Mouse (Mus musculus) stomach, embryonic 15.5 days (tissue): ENCODE results near the gene Rmi2. TPM values are rescaled to one million over a fixed set of nuclear protein-coding genes. Genes with fewer than 3 reads are reported as not detected.

Experiments
- ATAC-seq: fragments of 200-750 bp; cut with Nextera tagmentation; 2 replicates; pipeline ENCODE4 v1.8.0; 2017; ENCODE audit warnings: low read depth, moderate number of reproducible peaks, moderate TSS enrichment; ENCODE audit not compliant: insufficient read depth, low FRiP score
- H3K27ac ChIP-seq: fragments of 300-500 bp; sonication (generic); 2 replicates; pipeline ENCODE4 v1.5.1; 2015; ENCODE audit warnings: mild to moderate bottlenecking, inconsistent platforms
- H3K27me3 ChIP-seq: fragments of 300-500 bp; sonication (generic); replicated peaks from 2 replicates; pipeline ENCODE4 v1.6.1; 2015; ENCODE audit warnings: inconsistent platforms
- H3K36me3 ChIP-seq: fragments of 300-500 bp; sonication (generic); 2 replicates; pipeline ENCODE4 v1.6.1; 2015; ENCODE audit warnings: inconsistent platforms
- H3K4me1 ChIP-seq: fragments of 300-500 bp; sonication (generic); 2 replicates; pipeline ENCODE4 v1.6.1; 2015; ENCODE audit warnings: inconsistent platforms
- H3K4me2 ChIP-seq: fragments of 300-500 bp; sonication (generic); 2 replicates; pipeline ENCODE4 v1.6.1; 2015; ENCODE audit warnings: mild to moderate bottlenecking, inconsistent platforms
- H3K4me3 ChIP-seq: fragments of 300-500 bp; sonication (generic); replicated peaks from 2 replicates; pipeline ENCODE4 v1.5.1; 2015; ENCODE audit warnings: inconsistent platforms
- H3K9ac ChIP-seq: fragments of 300-500 bp; sonication (generic); 2 replicates; pipeline ENCODE4 v1.6.1; 2015; ENCODE audit warnings: inconsistent platforms
- H3K9me3 ChIP-seq: fragments of 300-500 bp; sonication (generic); 2 replicates; pipeline ENCODE4 v1.6.1; 2016; ENCODE audit warnings: inconsistent platforms
- WGBS: fragments of 180-500 bp; shearing (Covaris S2); methylation state at CpG from one replicate; pipeline ENCODE4 v1.1.7; 2015; 5-methylcytosine and 5-hydroxymethylcytosine counted together
- polyA plus RNA-seq: library from polyadenylated mRNA; unstranded; fragments of >200 nt; fragmentation: Nextera tagmentation; extraction: Ambion mirVana; gene quantifications from 2 replicates; pipeline ENCODE4 v1.2.1, GENCODE M21; 2015

The Rmi2 gene
- polyA plus RNA-seq, 1 experiment from 2014 or later, result 3.7 TPM

DNA sequence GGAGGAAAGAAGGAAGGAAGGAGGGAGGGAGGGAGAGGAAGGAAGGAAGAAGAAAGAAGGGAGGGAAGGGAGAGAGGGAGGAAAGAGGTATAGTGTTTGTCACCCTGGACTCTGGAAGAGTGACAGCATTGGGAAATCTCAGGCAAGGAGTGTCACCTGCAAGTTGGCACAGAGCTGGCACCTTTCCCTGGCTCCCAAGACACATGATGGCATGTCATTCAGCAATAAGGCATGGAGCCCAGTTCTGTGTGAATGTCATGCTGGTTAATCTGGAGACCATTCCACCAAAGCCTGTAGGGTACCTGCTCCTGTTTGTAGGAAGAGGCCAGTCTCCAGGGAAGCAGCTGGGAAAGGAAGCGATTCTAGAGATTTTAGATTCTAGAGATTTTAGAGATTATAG is 24.5 kb upstream of the Rmi2 start:
- ATAC-seq, result no peak
- H3K4me1 ChIP-seq, result no peaks in the 10 kb centered on the region
- no peaks in the 10 kb centered on the region for H3K27me3 ChIP-seq
- H3K4me2 ChIP-seq, result no peak overlapping the region
- no peak overlapping the region for H3K4me3 ChIP-seq
- H3K9me3 ChIP-seq, result no peaks in the 10 kb centered on the region
- WGBS, result 87% methylated on average over 1 of the region's 1 CpGs
- H3K36me3 ChIP-seq, result no peaks in the 10 kb centered on the region
- H3K27ac ChIP-seq, result no peak overlapping the region
- H3K9ac ChIP-seq, result no peak overlapping the region

GRCm38 (mm10) chr16:10812865-10813371 is 21.9 kb upstream of the Rmi2 start, which contains the start of gene Gm11172:
Gene Gm11172 (plus strand): TSS chr16:10812915.
- H3K4me3 ChIP-seq, result no peak within 1 kb of the TSS
- ATAC-seq, result no peak
- no peak within 1 kb of the TSS for H3K4me2 ChIP-seq
- no peak within 1 kb of the TSS for H3K27ac ChIP-seq
- no peaks in the 10 kb centered on the region for H3K36me3 ChIP-seq
- no peak within 1 kb of the TSS for H3K9ac ChIP-seq
- no peaks in the 10 kb centered on the region for H3K27me3 ChIP-seq
- H3K4me1 ChIP-seq, result no peaks in the 10 kb centered on the region
- WGBS, result 83% methylated on average over 2 of the region's 2 CpGs
- H3K9me3 ChIP-seq, result no peaks in the 10 kb centered on the region

GRCm38 (mm10) chr16:10813726-10814125 is 21.1 kb upstream of the Rmi2 start:
- no peaks in the 10 kb centered on the region for H3K27me3 ChIP-seq
- H3K4me2 ChIP-seq, result no peak overlapping the region
- H3K9ac ChIP-seq, result no peak overlapping the region
- ATAC-seq, result no peak
- no peak overlapping the region for H3K4me3 ChIP-seq
- 73% methylated on average over 4 of the region's 4 CpGs for WGBS
- H3K9me3 ChIP-seq, result no peaks in the 10 kb centered on the region
- no peaks in the 10 kb centered on the region for H3K4me1 ChIP-seq
- no peak overlapping the region for H3K27ac ChIP-seq
- no peaks in the 10 kb centered on the region for H3K36me3 ChIP-seq

GRCm38 (mm10) chr16:10814864-10815263 is 20.0 kb upstream of the Rmi2 start:
- no peak overlapping the region for H3K9ac ChIP-seq
- H3K36me3 ChIP-seq, result no peaks in the 10 kb centered on the region
- 55% methylated on average over 4 of the region's 4 CpGs for WGBS
- H3K4me3 ChIP-seq, result no peak overlapping the region
- H3K9me3 ChIP-seq, result no peaks in the 10 kb centered on the region
- H3K4me2 ChIP-seq, result no peak overlapping the region
- ATAC-seq, result no peak
- no peak overlapping the region for H3K27ac ChIP-seq
- H3K27me3 ChIP-seq, result no peaks in the 10 kb centered on the region
- H3K4me1 ChIP-seq, result no peaks in the 10 kb centered on the region

GRCm38 (mm10) chr16:10818579-10819135 is 16.2 kb upstream of the Rmi2 start:
- H3K27ac ChIP-seq, result no peak overlapping the region
- 0 out of 2 replicates have a peak, but pooled peaks cover 8% of the 10 kb centered on the region for H3K4me1 ChIP-seq
- H3K9me3 ChIP-seq, result no peaks in the 10 kb centered on the region
- H3K36me3 ChIP-seq, result no peaks in the 10 kb centered on the region
- no peak overlapping the region for H3K4me3 ChIP-seq
- no peak overlapping the region for H3K4me2 ChIP-seq
- WGBS, result 79% methylated on average over 4 of the region's 4 CpGs
- H3K9ac ChIP-seq, result no peak overlapping the region
- no peaks in the 10 kb centered on the region for H3K27me3 ChIP-seq
- 0 out of 2 replicates have a peak, but pooled peaks have one; percentile 19 for ATAC-seq

DNA sequence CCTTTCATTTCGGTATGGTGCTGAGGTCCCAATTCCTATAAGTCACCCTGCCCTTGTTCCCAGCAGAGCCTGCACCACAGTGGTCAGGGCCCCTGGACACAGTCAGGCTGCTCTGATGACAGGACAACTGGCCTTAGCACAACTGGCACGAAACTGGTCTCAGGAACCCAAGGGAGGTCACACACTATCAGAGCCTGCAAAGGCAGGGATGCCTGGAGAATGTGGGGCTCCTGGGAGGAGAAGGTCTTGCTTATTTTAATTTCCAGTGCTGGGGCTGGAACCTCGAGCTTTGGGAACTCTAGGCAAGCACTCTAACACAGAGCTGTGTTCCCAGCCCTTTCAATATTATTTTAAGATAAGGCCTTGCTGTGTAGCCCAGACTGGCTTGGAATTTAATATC is 14.9 kb upstream of the Rmi2 start:
- H3K27me3 ChIP-seq, result no peaks in the 10 kb centered on the region
- H3K4me1 ChIP-seq, result 0 out of 2 replicates have a peak, but pooled peaks cover 8% of the 10 kb centered on the region
- H3K9ac ChIP-seq, result no peak overlapping the region
- 69% methylated on average over 3 of the region's 3 CpGs for WGBS
- no peak for ATAC-seq
- no peaks in the 10 kb centered on the region for H3K9me3 ChIP-seq
- no peak overlapping the region for H3K4me2 ChIP-seq
- no peak overlapping the region for H3K4me3 ChIP-seq
- no peaks in the 10 kb centered on the region for H3K36me3 ChIP-seq
- no peak overlapping the region for H3K27ac ChIP-seq

- Histone ChIP-seq H3K4me3 (no peak overlapping the region), H3K9me3 (no peaks in the 10 kb centered on the region), H3K9ac (no peak overlapping the region), H3K27me3 (no peaks in the 10 kb centered on the region), H3K4me1 (0 out of 2 replicates have a peak, but pooled peaks cover 8% of the 10 kb centered on the region), H3K36me3 (no peaks in the 10 kb centered on the region), H3K27ac (no peak overlapping the region; the same call in 1 of the 2 replicates), H3K4me2 (no peak overlapping the region)
- WGBS, result 56% methylated on average over 4 of the region's 4 CpGs
- peak; percentile 41; the same call in 1 of the 2 replicates for ATAC-seq
These were observed 13.5 kb upstream of the Rmi2 start for GRCm38 (mm10) chr16:10821387-10821786.

- WGBS, result 77% methylated on average over 1 of the region's 1 CpGs
- ATAC-seq, result no peak
These were observed 10.3 kb upstream of the Rmi2 start for GRCm38 (mm10) chr16:10824536-10824935.

DNA sequence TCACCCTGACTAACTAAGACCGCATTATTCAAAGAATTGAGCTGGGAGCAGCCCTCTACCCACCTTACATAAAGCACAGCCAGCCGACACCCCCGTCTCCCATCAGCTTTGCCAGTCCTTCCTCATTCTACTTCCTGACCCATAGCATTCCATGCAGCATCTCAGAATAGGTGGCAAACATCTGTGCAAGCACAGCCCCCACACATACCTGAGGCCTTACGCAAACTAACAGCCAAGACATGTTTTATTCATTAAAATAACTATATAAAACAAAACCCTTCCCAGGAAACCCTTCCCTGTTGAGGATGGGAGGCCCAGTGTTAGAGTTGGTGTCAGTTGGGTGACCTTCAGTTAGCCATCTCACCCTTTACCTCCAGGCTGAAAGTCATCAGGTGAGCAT is 9.0 kb upstream of the Rmi2 start:
- Histone ChIP-seq H3K4me2 (no peak overlapping the region), H3K4me1 (0 out of 2 replicates have a peak, but pooled peaks cover 5% of the 10 kb centered on the region), H3K36me3 (no peaks in the 10 kb centered on the region), H3K9ac (no peak overlapping the region), H3K27ac (no peak overlapping the region), H3K9me3 (no peaks in the 10 kb centered on the region), H3K4me3 (no peak overlapping the region), H3K27me3 (no peaks in the 10 kb centered on the region)
- ATAC-seq, result no peak
- 84% methylated on average over 4 of the region's 4 CpGs for WGBS

More at GRCm38 (mm10) chr16:10824536-10824935, 10.3 kb upstream of the Rmi2 start:
- H3K36me3 ChIP-seq, result no peaks in the 10 kb centered on the region
- no peaks in the 10 kb centered on the region for H3K27me3 ChIP-seq
- no peak overlapping the region for H3K27ac ChIP-seq
- no peaks in the 10 kb centered on the region for H3K9me3 ChIP-seq
- H3K4me2 ChIP-seq, result no peak overlapping the region
- H3K4me3 ChIP-seq, result no peak overlapping the region
- H3K9ac ChIP-seq, result no peak overlapping the region
- 0 out of 2 replicates have a peak, but pooled peaks cover 8% of the 10 kb centered on the region for H3K4me1 ChIP-seq

- H3K36me3 ChIP-seq, result no peaks in the 10 kb centered on the region
- WGBS, result 85% methylated on average over 9 of the region's 9 CpGs
These were observed 7.6 kb upstream of the Rmi2 start for GRCm38 (mm10) chr16:10827269-10827668.

DNA sequence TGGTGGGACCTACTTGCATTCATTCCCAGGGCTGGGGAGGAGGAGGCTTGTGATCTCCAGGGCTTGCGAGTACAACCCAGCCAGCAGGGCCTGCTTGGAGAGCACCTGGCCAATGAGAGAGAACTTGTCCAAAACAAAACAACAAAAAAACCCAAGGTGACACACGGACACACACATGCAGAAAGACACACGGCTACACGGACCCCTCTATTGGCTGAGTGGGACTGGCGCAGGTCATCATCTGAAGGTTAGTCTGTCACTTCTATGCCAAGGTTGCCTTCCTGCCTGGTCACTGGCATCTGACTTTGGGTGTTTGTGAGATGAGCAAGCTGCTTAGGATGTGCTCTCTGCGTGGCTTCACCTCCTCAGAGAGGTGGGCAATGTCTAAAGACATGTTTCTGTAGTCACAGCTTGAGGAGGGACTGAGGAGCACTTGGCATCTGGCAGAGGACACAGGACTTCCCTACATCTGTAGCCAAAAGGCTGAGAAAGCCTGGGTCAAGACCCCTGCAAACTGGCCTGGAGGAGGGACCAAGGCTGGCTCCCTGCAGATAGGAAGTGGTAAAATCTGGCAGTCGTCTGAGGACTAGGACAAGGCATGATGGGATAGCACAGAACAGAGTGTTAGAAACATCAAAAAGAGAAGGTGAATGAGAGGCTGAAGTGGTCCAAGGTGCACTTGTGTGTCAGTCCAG is 6.9 kb upstream of the Rmi2 start:
- H3K27ac ChIP-seq, result no peak overlapping the region

More at GRCm38 (mm10) chr16:10827269-10827668, 7.6 kb upstream of the Rmi2 start:
- H3K4me1 ChIP-seq, result no peaks in the 10 kb centered on the region
- no peaks in the 10 kb centered on the region for H3K27me3 ChIP-seq
- no peak overlapping the region for H3K27ac ChIP-seq
- no peak for ATAC-seq
- no peak overlapping the region for H3K9ac ChIP-seq
- no peaks in the 10 kb centered on the region for H3K9me3 ChIP-seq
- H3K4me2 ChIP-seq, result no peak overlapping the region
- no peak overlapping the region for H3K4me3 ChIP-seq

DNA sequence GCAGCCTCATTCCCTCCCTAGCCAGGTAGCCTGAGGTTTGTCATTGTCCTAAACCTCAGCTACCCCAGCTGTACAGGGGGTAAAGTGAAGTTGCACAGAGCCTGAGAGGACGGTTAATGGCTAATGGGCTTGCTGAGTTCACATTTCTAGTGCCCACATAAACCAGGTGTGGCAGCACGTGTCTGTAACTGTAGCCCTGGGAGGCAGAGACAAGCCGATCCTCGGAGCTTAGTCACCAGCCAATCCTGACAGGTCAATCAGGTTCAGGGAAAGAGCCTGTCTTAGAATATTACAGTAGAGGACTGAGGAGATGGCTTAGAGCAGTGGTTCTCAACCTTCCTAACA is 6.4 kb upstream of the Rmi2 start:
- Histone ChIP-seq H3K9ac (no peak overlapping the region), H3K27me3 (no peaks in the 10 kb centered on the region), H3K4me1 (no peaks in the 10 kb centered on the region), H3K4me2 (no peak overlapping the region), H3K9me3 (no peaks in the 10 kb centered on the region), H3K4me3 (no peak overlapping the region), H3K27ac (no peak overlapping the region), H3K36me3 (no peaks in the 10 kb centered on the region)
- 64% methylated on average over 4 of the region's 4 CpGs for WGBS
- ATAC-seq, result 0 out of 2 replicates have a peak, but pooled peaks have one; percentile 38

More for the DNA sequence above, 6.9 kb upstream of the Rmi2 start:
- H3K9me3 ChIP-seq, result no peaks in the 10 kb centered on the region
- H3K9ac ChIP-seq, result no peak overlapping the region
- 78% methylated on average over 7 of the region's 7 CpGs for WGBS
- H3K4me3 ChIP-seq, result no peak overlapping the region
- no peaks in the 10 kb centered on the region for H3K36me3 ChIP-seq
- ATAC-seq, result no peak
- H3K4me2 ChIP-seq, result no peak overlapping the region
- no peaks in the 10 kb centered on the region for H3K27me3 ChIP-seq
- H3K4me1 ChIP-seq, result no peaks in the 10 kb centered on the region
